16 mouse cellular contexts compared by ENCODE assay signal in genomic region chr9:123516641-123517385, GRCm38 (mm10).
"Had no signal": no experiment of that assay in that cellular context is flagged by ENCODE, and none has a peak within 500 bp of the region (broad histone marks: within the 10 kb centered on the region; RNA-seq: fewer than 3 reads in every experiment).

No protein-coding gene starts in this region.

- H3K27me3 ChIP-seq: kidney, embryonic 15.5 days; liver, embryonic 15.5 days; lung, embryonic 15.5 days; megakaryocyte, embryonic 14.5 days; midbrain, embryonic 15.5 days; neural tube, embryonic 12.5 days had no signal

- H3K4me2 ChIP-seq: kidney, embryonic 15.5 days; liver, embryonic 15.5 days; lung, embryonic 15.5 days; midbrain, embryonic 11.5 days; midbrain, embryonic 15.5 days; neural tube, embryonic 12.5 days had no signal

- H3K9me3 ChIP-seq: kidney, embryonic 15.5 days; liver, embryonic 15.5 days; lung, embryonic 15.5 days; megakaryocyte, embryonic 14.5 days; midbrain, embryonic 15.5 days; neural tube, embryonic 12.5 days had no signal

- H3K4me3 ChIP-seq: kidney, embryonic 15.5 days; liver, embryonic 15.5 days; lung, embryonic 15.5 days; megakaryocyte, embryonic 14.5 days; midbrain, embryonic 15.5 days; neural tube, embryonic 12.5 days had no signal

- DNase-seq: kidney, postnatal 14 days; left cerebral cortex, postnatal 4 days; lung, postnatal 14 days; retina, postnatal 1 day; right cerebral cortex, postnatal 4 days; spleen, adult 18-20 months; thymus, adult 18-20 months; thymus, postnatal 14 days had no signal

- H3K36me3 ChIP-seq: midbrain, embryonic 15.5 days had no signal

- H3K27ac ChIP-seq: kidney, embryonic 15.5 days; liver, embryonic 15.5 days; lung, embryonic 15.5 days; macrophage; midbrain, embryonic 15.5 days; neural tube, embryonic 12.5 days had no signal

- ATAC-seq: midbrain, embryonic 15.5 days had no signal

- H3K9ac ChIP-seq: kidney, embryonic 15.5 days; liver, embryonic 15.5 days; lung, embryonic 15.5 days; midbrain, embryonic 15.5 days; neural tube, embryonic 12.5 days had no signal

- H3K4me1 ChIP-seq: midbrain, embryonic 15.5 days; neural tube, embryonic 12.5 days had no signal
